ENCODE assay signal across 13 mouse cellular contexts in the genomic region with DNA sequence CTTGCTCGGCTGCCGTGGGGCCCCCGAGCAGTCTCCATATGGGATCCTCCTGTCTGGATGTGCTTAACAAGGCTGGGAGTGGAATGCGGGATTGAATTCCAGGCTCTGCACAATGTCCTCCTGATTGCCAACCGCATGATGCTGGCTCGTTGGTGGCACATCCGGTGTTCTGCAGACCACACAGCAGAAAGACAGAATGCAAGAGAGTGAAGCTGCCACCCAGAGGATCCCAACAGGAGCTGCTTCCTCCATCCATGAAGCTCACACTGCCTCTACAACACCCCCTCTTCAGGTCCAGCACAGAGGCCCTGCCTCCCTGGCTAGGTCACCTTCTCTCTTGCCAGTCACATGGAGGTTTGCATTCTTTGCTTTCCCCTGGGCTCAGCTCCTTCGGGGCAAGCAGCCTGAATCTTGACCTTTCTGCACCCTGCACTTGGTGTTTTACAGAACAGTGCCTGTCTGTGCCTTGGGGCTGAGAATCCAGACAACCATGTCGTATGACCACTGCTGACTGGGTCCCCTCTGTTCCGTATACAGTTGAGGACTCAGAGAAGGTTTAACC. TPM values are rescaled to one million over a fixed set of nuclear protein-coding genes. Genes with fewer than 3 reads are reported as not detected.
DNase-seq lines count a peak whose midpoint lies in the region.
"Had no signal": no experiment of that assay in that cellular context is flagged by ENCODE, and none has a peak within 500 bp of the region (broad histone marks: within the 10 kb centered on the region; RNA-seq: fewer than 3 reads in every experiment).

No protein-coding gene starts in this region.

- no peak overlapping the region for H3K27ac ChIP-seq in forebrain, embryonic 10.5 days
- H3K27ac ChIP-seq: hindbrain, embryonic 13.5 days; liver, embryonic 15.5 days had no signal

- 73% methylated on average over 10 of the region's 10 CpGs for WGBS in forebrain, embryonic 10.5 days

- H3K27me3 ChIP-seq in forebrain, embryonic 10.5 days (ENCODE audit: poor library complexity, severe bottlenecking) = no peaks in the 10 kb centered on the region
- H3K27me3 ChIP-seq: hindbrain, embryonic 13.5 days; liver, embryonic 15.5 days had no signal

- H3K4me1 ChIP-seq in forebrain, embryonic 10.5 days = peaks cover 9% of the 10 kb centered on the region; the same call in 1 of the 2 replicates
- H3K4me1 ChIP-seq: hindbrain, embryonic 13.5 days; liver, embryonic 15.5 days had no signal

- H3K36me3 ChIP-seq in forebrain, embryonic 10.5 days (replicated peaks) = no peaks in the 10 kb centered on the region
- H3K36me3 ChIP-seq: hindbrain, embryonic 13.5 days; liver, embryonic 15.5 days had no signal

- peak; percentile 35 for DNase-seq in adrenal gland, postnatal 14 days
- no peak for DNase-seq in adrenal gland, adult 18-20 months (ENCODE audit: low spot score in 2 of 2)
- peak; percentile 86 for DNase-seq in kidney, adult 11 months
- no peak for DNase-seq in kidney, postnatal 10 days
- peak; percentile 39 for DNase-seq in 3T3-L1 (ENCODE audit: low read depth, low spot score)
- peak; percentile 64 for DNase-seq in kidney, adult 9 months
- no peak for DNase-seq in forebrain, embryonic 10.5 days (ENCODE audit: extremely low spot score, low spot score)
- DNase-seq in right cerebral cortex, adult 2 months (ENCODE audit: low spot score in 2 of 2) = no peak
- DNase-seq: adrenal gland, postnatal 10 days; cerebellum, adult 18-20 months; thymus, adult 18-20 months had no signal

- peaks cover 4% of the 10 kb centered on the region; the same call in 1 of the 2 replicates for H3K9me3 ChIP-seq in forebrain, embryonic 10.5 days
- H3K9me3 ChIP-seq: hindbrain, embryonic 13.5 days; liver, embryonic 15.5 days had no signal

- no peak overlapping the region for H3K4me3 ChIP-seq in forebrain, embryonic 10.5 days
- H3K4me3 ChIP-seq: hindbrain, embryonic 13.5 days; liver, embryonic 15.5 days had no signal

RNA-seq across cellular contexts. Expression of a gene that starts 39.6 kb away (rescaled TPM):
- total RNA-seq in adrenal gland, postnatal 14 days (2021) = 167 and 183 TPM in 2 replicates
- total RNA-seq in adrenal gland, adult 18-20 months (2021) = 100 to 1,000 TPM; 190 to 305 TPM
- 72.8 and 74.5 TPM in 2 replicates for polyA plus RNA-seq in forebrain, embryonic 10.5 days (2016; fragmentation: Nextera tagmentation; extraction: Ambion mirVana)

RNA-seq across cellular contexts. Expression of a gene that starts 56.5 kb away (rescaled TPM):
- total RNA-seq in adrenal gland, postnatal 14 days (2021) = 13.2 TPM in 2 replicates
- total RNA-seq in adrenal gland, adult 18-20 months (2021) = 10 to 100 TPM; 15.2 to 16.0 TPM
- 2.9 and 3.9 TPM in 2 replicates for polyA plus RNA-seq in forebrain, embryonic 10.5 days (2016; fragmentation: Nextera tagmentation; extraction: Ambion mirVana)

Comparison
In these comparisons a context has a peak if more than half of its experiments do, and no peak if none do; other contexts are left out.
1. DNase-seq: peak in adrenal gland, postnatal 14 days (single experiment), kidney, adult 11 months (single experiment), 3T3-L1 (single experiment) and kidney, adult 9 months (single experiment); none in adrenal gland, adult 18-20 months (0 of 2), kidney, postnatal 10 days (single experiment), forebrain, embryonic 10.5 days (single experiment) and right cerebral cortex, adult 2 months (0 of 2).